ENCODE assay signal across 26 mouse cellular contexts in genomic region chr9:32567603-32568002, GRCm38 (mm10). TPM values are rescaled to one million over a fixed set of nuclear protein-coding genes. Genes with fewer than 3 reads are reported as not detected.
DNase-seq lines count a peak whose midpoint lies in the region; ATAC-seq and TF ChIP-seq lines count a peak whose summit lies in the region.
"Had no signal": no experiment of that assay in that cellular context is flagged by ENCODE, and none has a peak within 500 bp of the region (broad histone marks: within the 10 kb centered on the region; RNA-seq: fewer than 3 reads in every experiment).

No protein-coding gene starts in this region.

- H3K4me1 ChIP-seq in forebrain, embryonic 11.5 days (replicated peaks; ENCODE audit: control insufficient read depth, insufficient read depth, low read length) = no peaks in the 10 kb centered on the region
- H3K4me1 ChIP-seq in forebrain, embryonic 13.5 days = no peaks in the 10 kb centered on the region
- H3K4me1 ChIP-seq in embryonic facial prominence, embryonic 11.5 days (ENCODE audit: control insufficient read depth, insufficient read depth, low read length) = no peaks in the 10 kb centered on the region
- H3K4me1 ChIP-seq in embryonic facial prominence, embryonic 15.5 days = peaks cover 31% of the 10 kb centered on the region
- H3K4me1 ChIP-seq in limb, embryonic 14.5 days (ENCODE audit: control insufficient read depth, insufficient read depth, low read length) = peaks cover 27% of the 10 kb centered on the region
- no peaks in the 10 kb centered on the region for H3K4me1 ChIP-seq in midbrain, embryonic 16.5 days (ENCODE audit: control insufficient read depth, insufficient read depth, low read length)
- H3K4me1 ChIP-seq: liver, embryonic 15.5 days; midbrain, embryonic 12.5 days had no signal

- H3K27ac ChIP-seq in forebrain, embryonic 11.5 days (ENCODE audit: low read depth, low read length) = no peak overlapping the region
- no peak overlapping the region for H3K27ac ChIP-seq in forebrain, embryonic 13.5 days
- H3K27ac ChIP-seq in embryonic facial prominence, embryonic 11.5 days (replicated peaks; ENCODE audit: low read depth, low read length) = no peak overlapping the region
- 0 out of 2 replicates have a peak overlapping the region, but pooled peaks have one; percentile 17 for H3K27ac ChIP-seq in embryonic facial prominence, embryonic 15.5 days (replicated peaks)
- H3K27ac ChIP-seq in limb, embryonic 14.5 days (replicated peaks; ENCODE audit: low read depth, low read length) = peak overlapping the region; percentile 64; the same call in 1 of the 2 replicates
- H3K27ac ChIP-seq in midbrain, embryonic 16.5 days (ENCODE audit: low read length) = no peak overlapping the region
- H3K27ac ChIP-seq: heart, adult 2 months; heart, embryonic 13.5 days; hindbrain, embryonic 12.5 days; hindbrain, postnatal 0 days; intestine, embryonic 15.5 days; layer of hippocampus, adult 2 months; liver, embryonic 15.5 days; midbrain, embryonic 12.5 days had no signal

- no peak for ATAC-seq in forebrain, embryonic 11.5 days (replicated peaks; ENCODE audit: low FRiP score)
- ATAC-seq in forebrain, embryonic 13.5 days = no peak
- no peak; the same call in 1 of the 2 replicates for ATAC-seq in embryonic facial prominence, embryonic 11.5 days (replicated peaks; ENCODE audit: insufficient number of reproducible peaks, low FRiP score, low TSS enrichment, low read depth)
- 0 out of 2 replicates have a peak, but pooled peaks have one; percentile 45 for ATAC-seq in embryonic facial prominence, embryonic 15.5 days (ENCODE audit: insufficient number of reproducible peaks, low FRiP score, low TSS enrichment, low read depth)
- ATAC-seq in limb, embryonic 14.5 days (ENCODE audit: low FRiP score, low read depth) = peak; percentile 51; the same call in 1 of the 2 replicates
- no peak for ATAC-seq in midbrain, embryonic 16.5 days
- ATAC-seq: forebrain, postnatal 0 days; hindbrain, postnatal 0 days; intestine, embryonic 15.5 days; Patski had no signal

- DNase-seq in forebrain, embryonic 11.5 days (ENCODE audit: low spot score) = peak; percentile 42
- DNase-seq in embryonic facial prominence, embryonic 11.5 days (ENCODE audit: low spot score) = peak; percentile 69
- peak; percentile 60 for DNase-seq in limb, embryonic 14.5 days (ENCODE audit: low spot score)
- no peak for DNase-seq in thymus, postnatal 25 days
- DNase-seq: adrenal gland, postnatal 10 days; cerebellum, adult 11 months; cerebellum, adult 9-11 months; forebrain, postnatal 0 days; heart, adult 2 months; heart, postnatal 36 days; kidney, adult 2 months; kidney, postnatal 36 days; liver; lung, postnatal 4 days had no signal

- no peak overlapping the region for H3K9ac ChIP-seq in forebrain, embryonic 11.5 days (ENCODE audit: low read length)
- H3K9ac ChIP-seq in forebrain, embryonic 13.5 days = no peak overlapping the region
- no peak overlapping the region for H3K9ac ChIP-seq in embryonic facial prominence, embryonic 11.5 days (replicated peaks; ENCODE audit: low read length)
- no peak overlapping the region for H3K9ac ChIP-seq in embryonic facial prominence, embryonic 15.5 days
- 0 out of 2 replicates have a peak overlapping the region, but pooled peaks have one; percentile 18 for H3K9ac ChIP-seq in limb, embryonic 14.5 days (ENCODE audit: low read depth, low read length, severe bottlenecking)
- no peak overlapping the region for H3K9ac ChIP-seq in midbrain, embryonic 16.5 days (ENCODE audit: low read depth, low read length)
- H3K9ac ChIP-seq: forebrain, postnatal 0 days; heart, embryonic 13.5 days; hindbrain, embryonic 12.5 days; intestine, embryonic 15.5 days; liver, embryonic 15.5 days; midbrain, embryonic 12.5 days had no signal

- no peak for TF ChIP-seq POLR2A in limb, embryonic 14.5 days (IDR thresholded peaks at IDR 0.05; ENCODE audit: borderline replicate concordance, extremely low read depth, insufficient read depth, insufficient read length)

- H3K27me3 ChIP-seq in forebrain, embryonic 11.5 days (ENCODE audit: control insufficient read depth, insufficient read depth, low read length) = no peaks in the 10 kb centered on the region
- peaks cover 2% of the 10 kb centered on the region for H3K27me3 ChIP-seq in forebrain, embryonic 13.5 days
- no peaks in the 10 kb centered on the region for H3K27me3 ChIP-seq in embryonic facial prominence, embryonic 11.5 days (ENCODE audit: control insufficient read depth, insufficient read depth, low read length)
- H3K27me3 ChIP-seq in embryonic facial prominence, embryonic 15.5 days = no peaks in the 10 kb centered on the region
- no peaks in the 10 kb centered on the region for H3K27me3 ChIP-seq in limb, embryonic 14.5 days (ENCODE audit: control insufficient read depth, insufficient read depth, low read length)
- H3K27me3 ChIP-seq in midbrain, embryonic 16.5 days (ENCODE audit: control insufficient read depth, insufficient read depth, low read depth, low read length) = no peaks in the 10 kb centered on the region
- H3K27me3 ChIP-seq: hindbrain, embryonic 12.5 days; intestine, embryonic 15.5 days; megakaryocyte, embryonic 14.5 days had no signal

- no peaks in the 10 kb centered on the region for H3K9me3 ChIP-seq in forebrain, embryonic 11.5 days (ENCODE audit: control insufficient read depth, low read length)
- H3K9me3 ChIP-seq in forebrain, embryonic 13.5 days (replicated peaks) = no peaks in the 10 kb centered on the region
- H3K9me3 ChIP-seq in embryonic facial prominence, embryonic 11.5 days (replicated peaks; ENCODE audit: control insufficient read depth, low read length) = no peaks in the 10 kb centered on the region
- no peaks in the 10 kb centered on the region for H3K9me3 ChIP-seq in embryonic facial prominence, embryonic 15.5 days (replicated peaks)
- no peaks in the 10 kb centered on the region for H3K9me3 ChIP-seq in limb, embryonic 14.5 days (ENCODE audit: control insufficient read depth, low read length)
- H3K9me3 ChIP-seq in midbrain, embryonic 16.5 days (replicated peaks; ENCODE audit: control insufficient read depth, low read length, poor library complexity, severe bottlenecking) = no peaks in the 10 kb centered on the region
- H3K9me3 ChIP-seq: heart, embryonic 13.5 days; hindbrain, embryonic 12.5 days; intestine, embryonic 15.5 days; liver, embryonic 15.5 days; megakaryocyte, embryonic 14.5 days; midbrain, embryonic 12.5 days had no signal

- 73% methylated on average over 7 of the region's 7 CpGs for WGBS in forebrain, embryonic 11.5 days
- 87% methylated on average over 7 of the region's 7 CpGs for WGBS in forebrain, embryonic 13.5 days
- WGBS in embryonic facial prominence, embryonic 11.5 days = 26% methylated on average over 7 of the region's 7 CpGs
- WGBS in embryonic facial prominence, embryonic 15.5 days = 20% methylated on average over 7 of the region's 7 CpGs
- 14% methylated on average over 7 of the region's 7 CpGs for WGBS in limb, embryonic 14.5 days
- WGBS in midbrain, embryonic 16.5 days = 80% methylated on average over 7 of the region's 7 CpGs

- H3K4me3 ChIP-seq in forebrain, embryonic 11.5 days (ENCODE audit: low read depth, low read length) = no peak overlapping the region
- H3K4me3 ChIP-seq in forebrain, embryonic 13.5 days = no peak overlapping the region
- H3K4me3 ChIP-seq in embryonic facial prominence, embryonic 11.5 days (ENCODE audit: low read depth, low read length) = no peak overlapping the region
- no peak overlapping the region for H3K4me3 ChIP-seq in embryonic facial prominence, embryonic 15.5 days (replicated peaks)
- H3K4me3 ChIP-seq in limb, embryonic 14.5 days (replicated peaks; ENCODE audit: low read length) = no peak overlapping the region
- H3K4me3 ChIP-seq in midbrain, embryonic 16.5 days (ENCODE audit: low read depth, low read length) = no peak overlapping the region
- H3K4me3 ChIP-seq: heart, adult 2 months; heart, embryonic 13.5 days; hindbrain, embryonic 12.5 days; intestine, embryonic 15.5 days; layer of hippocampus, adult 2 months; liver, embryonic 15.5 days; midbrain, embryonic 12.5 days had no signal

- no peaks in the 10 kb centered on the region for H3K36me3 ChIP-seq in forebrain, embryonic 11.5 days (ENCODE audit: control insufficient read depth, insufficient read depth, low read length)
- H3K36me3 ChIP-seq in forebrain, embryonic 13.5 days (ENCODE audit: poor library complexity, severe bottlenecking) = no peaks in the 10 kb centered on the region
- H3K36me3 ChIP-seq in embryonic facial prominence, embryonic 11.5 days (replicated peaks; ENCODE audit: control insufficient read depth, insufficient read depth, low read depth, low read length) = no peaks in the 10 kb centered on the region
- no peaks in the 10 kb centered on the region for H3K36me3 ChIP-seq in embryonic facial prominence, embryonic 15.5 days
- no peaks in the 10 kb centered on the region for H3K36me3 ChIP-seq in limb, embryonic 14.5 days (ENCODE audit: control insufficient read depth, insufficient read depth, low read length)
- no peaks in the 10 kb centered on the region for H3K36me3 ChIP-seq in midbrain, embryonic 16.5 days (ENCODE audit: control insufficient read depth, insufficient read depth, low read length)
- H3K36me3 ChIP-seq: heart, embryonic 13.5 days; hindbrain, embryonic 12.5 days; intestine, embryonic 15.5 days; liver, embryonic 15.5 days; midbrain, embryonic 12.5 days had no signal

- H3K4me2 ChIP-seq in forebrain, embryonic 11.5 days (ENCODE audit: low read depth, low read length, severe bottlenecking) = no peak overlapping the region
- no peak overlapping the region for H3K4me2 ChIP-seq in forebrain, embryonic 13.5 days
- 0 out of 2 replicates have a peak overlapping the region, but pooled peaks have one; percentile 6 for H3K4me2 ChIP-seq in embryonic facial prominence, embryonic 11.5 days (ENCODE audit: low read depth, low read length)
- 0 out of 2 replicates have a peak overlapping the region, but pooled peaks have one; percentile 10 for H3K4me2 ChIP-seq in embryonic facial prominence, embryonic 15.5 days (replicated peaks)
- H3K4me2 ChIP-seq in limb, embryonic 14.5 days (replicated peaks; ENCODE audit: low read depth, low read length, severe bottlenecking) = peak overlapping the region; percentile 24; the same call in 1 of the 2 replicates
- no peak overlapping the region for H3K4me2 ChIP-seq in midbrain, embryonic 16.5 days (ENCODE audit: low read length)
- H3K4me2 ChIP-seq: heart, embryonic 13.5 days; hindbrain, embryonic 12.5 days; intestine, embryonic 15.5 days; liver, embryonic 15.5 days; midbrain, embryonic 12.5 days had no signal

RNA-seq across cellular contexts. Expression of gene Fli1, which starts 24.9 kb away (rescaled TPM):
- polyA plus RNA-seq in forebrain, embryonic 11.5 days (2014; fragmentation: Nextera tagmentation; extraction: Ambion mirVana) = 14.3 and 14.7 TPM in 2 replicates
- 7.0 TPM in 2 replicates for polyA plus RNA-seq in forebrain, embryonic 13.5 days (2015; fragmentation: Nextera tagmentation; extraction: Ambion mirVana)
- 42.1 and 48.0 TPM in 2 replicates for polyA plus RNA-seq in embryonic facial prominence, embryonic 11.5 days (2014; fragmentation: Nextera tagmentation; extraction: Ambion mirVana)
- 18.2 and 18.7 TPM in 2 replicates for polyA plus RNA-seq in embryonic facial prominence, embryonic 15.5 days (2015; fragmentation: Nextera tagmentation; extraction: Ambion mirVana)
- 10.1 and 11.5 TPM in 2 replicates for polyA plus RNA-seq in limb, embryonic 14.5 days (2012; rRNA removed)
- polyA plus RNA-seq in limb, embryonic 14.5 days (2014; fragmentation: Nextera tagmentation; extraction: Ambion mirVana) = 22.2 and 25.7 TPM in 2 replicates
- polyA plus RNA-seq in midbrain, embryonic 16.5 days (2015; fragmentation: Nextera tagmentation; extraction: Ambion mirVana) = 6.0 and 7.2 TPM in 2 replicates

Comparison
In these comparisons a context has a peak if more than half of its experiments do, and no peak if none do; other contexts are left out.
1. ATAC-seq: peak in embryonic facial prominence, embryonic 15.5 days (single experiment) and limb, embryonic 14.5 days (single experiment); none in forebrain, embryonic 11.5 days (single experiment), forebrain, embryonic 13.5 days (single experiment), embryonic facial prominence, embryonic 11.5 days (single experiment) and midbrain, embryonic 16.5 days (single experiment).
2. H3K27ac ChIP-seq: peak in embryonic facial prominence, embryonic 15.5 days (single experiment) and limb, embryonic 14.5 days (single experiment); none in forebrain, embryonic 11.5 days (single experiment), forebrain, embryonic 13.5 days (single experiment), embryonic facial prominence, embryonic 11.5 days (single experiment) and midbrain, embryonic 16.5 days (single experiment).
3. H3K4me2 ChIP-seq: peak in embryonic facial prominence, embryonic 11.5 days (single experiment), embryonic facial prominence, embryonic 15.5 days (single experiment) and limb, embryonic 14.5 days (single experiment); none in forebrain, embryonic 11.5 days (single experiment), forebrain, embryonic 13.5 days (single experiment) and midbrain, embryonic 16.5 days (single experiment).